Mouse (Mus musculus): ENCODE measurements around the gene Nup98. TPM values are rescaled to one million over a fixed set of nuclear protein-coding genes. Genes with fewer than 3 reads are reported as not detected.

The Nup98 gene
- total RNA-seq, 1 experiment = 59.4 TPM

DNA sequence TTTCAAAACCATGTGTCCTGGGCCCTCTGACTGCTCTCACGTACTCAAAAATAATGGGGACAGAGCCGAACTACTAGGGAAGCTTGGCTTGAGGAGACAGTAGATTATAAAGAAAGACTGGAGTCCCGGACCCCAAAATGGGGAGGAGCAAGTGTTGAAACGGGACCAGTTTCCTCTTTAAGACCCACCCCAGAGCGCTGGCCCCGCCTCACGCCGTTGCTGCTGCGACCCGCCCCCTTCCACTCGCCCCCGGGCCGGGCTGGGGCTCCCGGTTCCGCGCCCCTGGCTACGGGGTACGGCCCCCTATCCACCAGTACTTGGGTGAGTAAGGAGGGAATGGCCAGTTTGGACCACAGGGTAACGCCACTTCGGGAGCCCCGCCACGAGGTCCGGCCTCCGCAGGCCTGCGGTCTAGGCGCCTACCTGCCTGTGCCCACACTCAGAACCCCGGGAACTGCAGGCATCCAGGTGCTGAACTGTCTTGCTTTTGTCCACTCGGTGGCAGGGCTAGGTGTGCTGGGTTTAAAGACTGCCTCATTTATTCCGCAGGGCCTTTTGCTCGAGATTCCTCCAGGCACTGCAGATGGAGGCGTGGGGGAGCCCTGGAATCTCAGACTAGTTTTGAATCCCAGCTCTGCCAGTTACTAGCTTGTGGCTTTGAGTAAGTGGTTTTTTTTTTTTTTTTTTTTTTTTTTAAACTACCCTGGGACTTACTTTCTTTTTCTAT is 13.0 kb upstream of the Nup98 start:
- peak; percentile 56 for DNase-seq (ENCODE audit: low read depth, low spot score)
- TF ChIP-seq HCFC1 (IDR thresholded peaks at IDR 0.05; ENCODE audit: borderline replicate concordance, insufficient read depth, low read length) (no peak), ZC3H11A (IDR thresholded peaks at IDR 0.05; ENCODE audit: borderline replicate concordance, low read depth, low read length) (no peak), ZNF384 (IDR thresholded peaks at IDR 0.05; ENCODE audit: low read depth, low read length) (peak; percentile 70), MAFK (IDR thresholded peaks at IDR 0.05; ENCODE audit: insufficient read depth, low read depth, low read length) (no peak), CHD2 (IDR thresholded peaks at IDR 0.05; ENCODE audit: low read depth, low read length) (no peak)
- H3K27ac ChIP-seq (ENCODE audit: insufficient read depth, low read depth, low read length, poor library complexity, severe bottlenecking) = peak overlapping the region; percentile 13; the same call in 1 of the 2 replicates
- peak overlapping the region; percentile 81 for H3K9ac ChIP-seq (ENCODE audit: insufficient read depth, low read depth, low read length, poor library complexity, severe bottlenecking)
- peaks cover 0 to 7% of the 10 kb centered on the region in 2 experiments; a peak in 2 of 4 replicates for H3K4me1 ChIP-seq (ENCODE audit: control insufficient read depth in 2 of 2, insufficient read depth in 2 of 2, low read length in 2 of 2, poor library complexity in 1 of 2)
- H3K9me3 ChIP-seq (ENCODE audit: control insufficient read depth, insufficient read depth, low read depth, low read length) = no peaks in the 10 kb centered on the region
- in situ Hi-C loops (cut with MboI; ENCODE audit: low sequenced_read_pairs in 2 of 2, unreplicated experiment in 2 of 2) = no loop called here
- peak overlapping the region; percentile 86 to 90 for H3K4me3 ChIP-seq (ENCODE audit: insufficient read depth in 1 of 2, low read depth in 1 of 2, low read length in 2 of 2, poor library complexity in 1 of 2, severe bottlenecking in 1 of 2)
- H3K36me3 ChIP-seq (ENCODE audit: control insufficient read depth, insufficient read depth, low read length, poor library complexity, severe bottlenecking) = peaks cover 1% of the 10 kb centered on the region; the same call in 1 of the 2 replicates

DNA sequence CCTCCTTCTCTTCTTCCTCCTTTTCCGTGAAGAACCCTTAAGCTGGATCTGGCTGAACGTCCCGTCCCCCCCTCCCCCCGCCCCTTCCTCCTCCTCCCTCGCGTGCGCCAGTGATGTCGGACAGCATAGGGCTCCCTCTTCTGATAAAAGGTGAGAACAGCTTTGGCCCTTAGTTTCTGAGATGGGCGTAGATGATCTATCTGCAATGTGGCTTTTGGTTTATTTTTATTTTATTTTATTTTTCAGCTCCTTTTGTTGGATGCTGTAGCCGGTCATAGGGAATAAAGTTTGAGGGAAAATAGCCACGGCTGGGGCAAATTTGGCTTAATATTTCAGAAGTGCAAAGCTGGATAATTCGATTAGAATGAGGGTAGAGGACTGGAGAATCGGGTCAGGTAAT is 12.4 kb upstream of the Nup98 start:
- H3K9me3 ChIP-seq (ENCODE audit: control insufficient read depth, insufficient read depth, low read depth, low read length) = no peaks in the 10 kb centered on the region
- H3K27ac ChIP-seq (ENCODE audit: insufficient read depth, low read depth, low read length, poor library complexity, severe bottlenecking) = peak overlapping the region; percentile 13; the same call in 1 of the 2 replicates
- peaks cover 0 to 7% of the 10 kb centered on the region in 2 experiments; a peak in 2 of 4 replicates for H3K4me1 ChIP-seq (ENCODE audit: control insufficient read depth in 2 of 2, insufficient read depth in 2 of 2, low read length in 2 of 2, poor library complexity in 1 of 2)
- DNase-seq (ENCODE audit: low read depth, low spot score) = peak; percentile 59
- TF ChIP-seq HCFC1 (IDR thresholded peaks at IDR 0.05; ENCODE audit: borderline replicate concordance, insufficient read depth, low read length) = no peak
- TF ChIP-seq ZC3H11A (IDR thresholded peaks at IDR 0.05; ENCODE audit: borderline replicate concordance, low read depth, low read length) = no peak
- peaks cover 1% of the 10 kb centered on the region; the same call in 1 of the 2 replicates for H3K36me3 ChIP-seq (ENCODE audit: control insufficient read depth, insufficient read depth, low read length, poor library complexity, severe bottlenecking)
- peak overlapping the region; percentile 86 to 90 for H3K4me3 ChIP-seq (ENCODE audit: insufficient read depth in 1 of 2, low read depth in 1 of 2, low read length in 2 of 2, poor library complexity in 1 of 2, severe bottlenecking in 1 of 2)
- in situ Hi-C loops (cut with MboI; ENCODE audit: low sequenced_read_pairs in 2 of 2, unreplicated experiment in 2 of 2) = no loop called here
- H3K9ac ChIP-seq (ENCODE audit: insufficient read depth, low read depth, low read length, poor library complexity, severe bottlenecking) = peak overlapping the region; percentile 81; the same call in 1 of the 2 replicates

DNA sequence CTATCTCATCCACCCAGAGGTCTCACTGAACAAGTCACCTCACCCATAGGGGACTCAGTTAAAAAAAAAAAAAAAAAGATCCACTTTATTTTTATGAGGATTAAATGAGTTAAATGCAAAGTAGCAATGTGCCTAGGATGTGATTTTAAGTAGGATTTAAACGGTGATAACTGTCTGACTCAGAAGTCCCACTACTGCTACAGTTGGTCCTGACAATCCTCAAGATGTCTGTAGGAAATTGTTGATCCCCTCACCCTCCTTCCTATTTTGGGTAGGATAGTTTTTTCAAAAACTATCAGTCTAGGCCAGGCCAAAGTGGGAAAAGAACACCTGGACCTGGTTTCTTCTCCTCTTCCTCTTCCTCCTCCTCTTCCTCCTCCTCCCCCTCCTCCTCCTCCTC is 11.9 kb upstream of the Nup98 start:
- H3K9me3 ChIP-seq (ENCODE audit: control insufficient read depth, insufficient read depth, low read depth, low read length) = no peaks in the 10 kb centered on the region
- TF ChIP-seq CHD2 (IDR thresholded peaks at IDR 0.05; ENCODE audit: low read depth, low read length) (no peak), ZNF384 (IDR thresholded peaks at IDR 0.05; ENCODE audit: low read depth, low read length) (no peak), ZC3H11A (IDR thresholded peaks at IDR 0.05; ENCODE audit: borderline replicate concordance, low read depth, low read length) (no peak), MAFK (IDR thresholded peaks at IDR 0.05; ENCODE audit: insufficient read depth, low read depth, low read length) (no peak), HCFC1 (IDR thresholded peaks at IDR 0.05; ENCODE audit: borderline replicate concordance, insufficient read depth, low read length) (no peak)
- no peak overlapping the region for H3K9ac ChIP-seq (ENCODE audit: insufficient read depth, low read depth, low read length, poor library complexity, severe bottlenecking)
- no peak for DNase-seq (ENCODE audit: low read depth, low spot score)
- H3K27ac ChIP-seq (ENCODE audit: insufficient read depth, low read depth, low read length, poor library complexity, severe bottlenecking) = no peak overlapping the region
- in situ Hi-C loops (cut with MboI; ENCODE audit: low sequenced_read_pairs in 2 of 2, unreplicated experiment in 2 of 2) = no loop called here
- peaks cover 0 to 7% of the 10 kb centered on the region in 2 experiments; a peak in 2 of 4 replicates for H3K4me1 ChIP-seq (ENCODE audit: control insufficient read depth in 2 of 2, insufficient read depth in 2 of 2, low read length in 2 of 2, poor library complexity in 1 of 2)
- H3K36me3 ChIP-seq (ENCODE audit: control insufficient read depth, insufficient read depth, low read length, poor library complexity, severe bottlenecking) = no peaks in the 10 kb centered on the region
- H3K4me3 ChIP-seq (ENCODE audit: insufficient read depth in 1 of 2, low read depth in 1 of 2, low read length in 2 of 2, poor library complexity in 1 of 2, severe bottlenecking in 1 of 2) = no peak overlapping the region

DNA sequence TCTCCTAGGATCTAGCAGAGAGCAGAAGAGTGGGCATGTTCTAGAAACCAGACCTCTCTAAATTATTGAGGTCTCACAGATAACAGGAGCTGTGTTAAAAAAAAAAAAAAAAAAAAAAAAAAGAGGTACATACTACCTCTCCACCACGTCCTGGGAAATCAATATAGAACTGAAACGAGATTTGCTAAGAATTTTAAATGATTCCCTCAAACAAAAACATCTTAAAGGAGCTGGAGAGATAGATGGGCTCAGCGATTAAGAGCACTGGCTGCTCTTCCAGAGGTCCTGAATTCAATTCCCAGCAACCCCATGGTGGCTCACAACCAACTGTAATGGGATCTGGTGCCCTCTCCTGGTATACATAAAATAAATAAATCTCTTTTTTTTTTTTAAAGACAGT is 1.1 kb upstream of the Nup98 start:
- peak overlapping the region; percentile 64 to 82; a peak in 3 of 4 replicates for H3K4me3 ChIP-seq (ENCODE audit: insufficient read depth in 1 of 2, low read depth in 1 of 2, low read length in 2 of 2, poor library complexity in 1 of 2, severe bottlenecking in 1 of 2)
- no peak for TF ChIP-seq HCFC1 (IDR thresholded peaks at IDR 0.05; ENCODE audit: borderline replicate concordance, insufficient read depth, low read length)
- TF ChIP-seq CHD2 (IDR thresholded peaks at IDR 0.05; ENCODE audit: low read depth, low read length) = no peak
- TF ChIP-seq ZC3H11A (IDR thresholded peaks at IDR 0.05; ENCODE audit: borderline replicate concordance, low read depth, low read length) = no peak
- peak; percentile 57; the same call in 1 of the 2 replicates for TF ChIP-seq ZNF384 (IDR thresholded peaks at IDR 0.05; ENCODE audit: low read depth, low read length)
- no peak for TF ChIP-seq MAFK (IDR thresholded peaks at IDR 0.05; ENCODE audit: insufficient read depth, low read depth, low read length)
- no peak overlapping the region; the same call in 1 of the 2 replicates for H3K27ac ChIP-seq (ENCODE audit: insufficient read depth, low read depth, low read length, poor library complexity, severe bottlenecking)
- H3K4me1 ChIP-seq (ENCODE audit: control insufficient read depth in 2 of 2, insufficient read depth in 2 of 2, low read length in 2 of 2, poor library complexity in 1 of 2) = no peaks in the 10 kb centered on the region
- peak overlapping the region; percentile 79; the same call in 1 of the 2 replicates for H3K9ac ChIP-seq (ENCODE audit: insufficient read depth, low read depth, low read length, poor library complexity, severe bottlenecking)
- in situ Hi-C loops (cut with MboI; ENCODE audit: low sequenced_read_pairs in 2 of 2, unreplicated experiment in 2 of 2) = no loop called here
- H3K36me3 ChIP-seq (ENCODE audit: control insufficient read depth, insufficient read depth, low read length, poor library complexity, severe bottlenecking) = no peaks in the 10 kb centered on the region
- no peak for DNase-seq (ENCODE audit: low read depth, low spot score)
- no peaks in the 10 kb centered on the region for H3K9me3 ChIP-seq (ENCODE audit: control insufficient read depth, insufficient read depth, low read depth, low read length)
